Mouse (Mus musculus) bone marrow, adult 2 months (tissue): ENCODE results near the gene Cdc42bpg.

ENCODE experiments used
- CTCF ChIP-seq: fragments of 200-500 bp; IDR thresholded peaks from 2 replicates; pipeline ENCODE4 v1.5.1; 2011; ENCODE audit warnings: low read length, control low read depth; ENCODE audit not compliant: control insufficient read depth, insufficient read depth
- POLR2A ChIP-seq: fragments of 200-500 bp; IDR thresholded peaks from 2 replicates; pipeline ENCODE4 v1.6.1; 2011; ENCODE audit warnings: low read depth, mild to moderate bottlenecking, control low read depth, low read length, borderline replicate concordance; ENCODE audit not compliant: control insufficient read depth

- TF ChIP-seq CTCF, result no peak
- no peak for TF ChIP-seq POLR2A
Measured at GRCm38 (mm10) chr19:6318145-6318544, 11.9 kb downstream of the Cdc42bpg start.
